Mouse (Mus musculus) frontal cortex, postnatal 25 days (tissue): ENCODE measurements around the gene Slc15a3.
A peak's percentile ranks its signal among the peaks of the same experiment; 100 is the strongest.

Experiments
- DNase-seq, 2 experiments: peaks; one replicate each; pipeline ENCODE4 v3.0.0; 2022; ENCODE audit warnings: low spot score in 2 of 2

Slc15a3 gene

GRCm38 (mm10) chr19:10839010-10839892, at the start of gene Slc15a3:
Gene Slc15a3 (plus strand): TSS chr19:10839727.
- DNase-seq = no peak

- no peak for DNase-seq
Measured at GRCm38 (mm10) chr19:10790323-10790722, 49.2 kb upstream of the Slc15a3 start.

- no peak for DNase-seq
Measured at GRCm38 (mm10) chr19:10793044-10793443, 46.5 kb upstream of the Slc15a3 start.

GRCm38 (mm10) chr19:10794916-10795315, 44.6 kb upstream of the Slc15a3 start:
- DNase-seq = no peak

GRCm38 (mm10) chr19:10798576-10798975, 41.0 kb upstream of the Slc15a3 start:
- DNase-seq = no peak

GRCm38 (mm10) chr19:10799155-10799554, 40.4 kb upstream of the Slc15a3 start:
- no peak for DNase-seq

- peak in 1 of 2 experiments; percentile 56 for DNase-seq
Measured at GRCm38 (mm10) chr19:10801070-10801469, 38.5 kb upstream of the Slc15a3 start.

GRCm38 (mm10) chr19:10801906-10802305, 37.6 kb upstream of the Slc15a3 start:
- no peak for DNase-seq

GRCm38 (mm10) chr19:10803751-10804150, 35.8 kb upstream of the Slc15a3 start:
- no peak for DNase-seq

- DNase-seq = no peak
Measured at GRCm38 (mm10) chr19:10804850-10805660, 34.5 kb upstream of the Slc15a3 start.

GRCm38 (mm10) chr19:10805661-10806285, 33.8 kb upstream of the Slc15a3 start:
- no peak for DNase-seq

- DNase-seq = no peak
Measured at GRCm38 (mm10) chr19:10808524-10809233, 30.8 kb upstream of the Slc15a3 start.

- peak; percentile 40 to 51 for DNase-seq
Measured at GRCm38 (mm10) chr19:10809428-10810175, 29.9 kb upstream of the Slc15a3 start.

- DNase-seq = no peak
Measured at GRCm38 (mm10) chr19:10810176-10810492, 29.4 kb upstream of the Slc15a3 start.

GRCm38 (mm10) chr19:10811471-10811870, 28.1 kb upstream of the Slc15a3 start:
- no peak for DNase-seq

- DNase-seq = no peak
Measured at GRCm38 (mm10) chr19:10813039-10813438, 26.5 kb upstream of the Slc15a3 start.

- no peak for DNase-seq
Measured at GRCm38 (mm10) chr19:10813905-10814304, 25.6 kb upstream of the Slc15a3 start.

- no peak for DNase-seq
Measured at GRCm38 (mm10) chr19:10815871-10816270, 23.7 kb upstream of the Slc15a3 start.

GRCm38 (mm10) chr19:10816462-10816861, 23.1 kb upstream of the Slc15a3 start:
- no peak for DNase-seq

GRCm38 (mm10) chr19:10818217-10818946, 21.1 kb upstream of the Slc15a3 start:
- no peak for DNase-seq
